Mouse (Mus musculus) limb, embryonic 13.5 days (tissue): ENCODE measurements around the gene Htra1. TPM values are rescaled to one million over a fixed set of nuclear protein-coding genes. Genes with fewer than 3 reads are reported as not detected.

ENCODE experiments used
- ATAC-seq: fragments of 200-750 bp; cut with Nextera tagmentation; 2 replicates; pipeline ENCODE4 v1.8.0; 2017; ENCODE audit warnings: low read depth, moderate number of reproducible peaks, moderate TSS enrichment; ENCODE audit not compliant: low FRiP score
- H3K27ac ChIP-seq: fragments of 300-500 bp; sonication (generic); 2 replicates; pipeline ENCODE4 v1.5.1; 2015; ENCODE audit warnings: inconsistent platforms, mild to moderate bottlenecking, moderate library complexity
- H3K27me3 ChIP-seq: fragments of 300-500 bp; sonication (generic); 2 replicates; pipeline ENCODE4 v1.6.1; 2015; ENCODE audit warnings: mild to moderate bottlenecking, inconsistent platforms
- H3K36me3 ChIP-seq: fragments of 300-500 bp; sonication (generic); 2 replicates; pipeline ENCODE4 v1.6.1; 2015; ENCODE audit warnings: inconsistent platforms, mild to moderate bottlenecking, moderate library complexity
- H3K4me1 ChIP-seq: fragments of 300-500 bp; sonication (generic); 2 replicates; pipeline ENCODE4 v1.6.1; 2015; ENCODE audit warnings: inconsistent platforms
- H3K4me2 ChIP-seq: fragments of 300-500 bp; sonication (generic); replicated peaks from 2 replicates; pipeline ENCODE4 v1.6.1; 2015; ENCODE audit warnings: inconsistent platforms, mild to moderate bottlenecking, moderate library complexity
- H3K4me3 ChIP-seq: fragments of 300-500 bp; sonication (generic); 2 replicates; pipeline ENCODE4 v1.5.1; 2015; ENCODE audit warnings: moderate library complexity, mild to moderate bottlenecking, inconsistent platforms
- H3K9ac ChIP-seq: fragments of 300-500 bp; sonication (generic); 2 replicates; pipeline ENCODE4 v1.6.1; 2015; ENCODE audit warnings: mild to moderate bottlenecking, inconsistent platforms
- H3K9me3 ChIP-seq: fragments of 300-500 bp; sonication (generic); 2 replicates; pipeline ENCODE4 v1.6.1; 2016; ENCODE audit warnings: inconsistent platforms
- WGBS: fragments of 180-500 bp; shearing (Covaris S2); methylation state at CpG from one replicate; pipeline ENCODE4 v1.1.7; 2015; 5-methylcytosine and 5-hydroxymethylcytosine counted together
- polyA plus RNA-seq: library from polyadenylated mRNA; unstranded; fragments of >200 nt; fragmentation: Nextera tagmentation; extraction: Ambion mirVana; gene quantifications from 2 replicates; pipeline ENCODE4 v1.2.1, GENCODE M21; 2015

Htra1 gene
- polyA plus RNA-seq, 1 experiment from 2014 or later, result 87.6 TPM

- Histone ChIP-seq H3K36me3 (no peaks in the 10 kb centered on the region), H3K4me2 (no peak overlapping the region), H3K9ac (no peak overlapping the region), H3K27ac (peak overlapping the region; percentile 69; the same call in 1 of the 2 replicates), H3K4me1 (peaks cover 45% of the 10 kb centered on the region), H3K27me3 (no peaks in the 10 kb centered on the region), H3K9me3 (no peaks in the 10 kb centered on the region), H3K4me3 (no peak overlapping the region)
- WGBS, result 30% methylated on average over 5 of the region's 5 CpGs
- peak; percentile 39; the same call in 1 of the 2 replicates for ATAC-seq
These were observed 52.2 kb downstream of the Htra1 start for GRCm38 (mm10) chr7:130988146-130988545.

- H3K27me3 ChIP-seq, result no peaks in the 10 kb centered on the region
- H3K9ac ChIP-seq, result no peak overlapping the region
- no peak overlapping the region for H3K4me3 ChIP-seq
- no peak overlapping the region for H3K27ac ChIP-seq
- no peaks in the 10 kb centered on the region for H3K9me3 ChIP-seq
- WGBS, result 68% methylated on average over 3 of the region's 3 CpGs
- no peak overlapping the region for H3K4me2 ChIP-seq
- no peaks in the 10 kb centered on the region for H3K36me3 ChIP-seq
- ATAC-seq, result no peak
- H3K4me1 ChIP-seq, result peaks cover 34% of the 10 kb centered on the region
These were observed 53.5 kb downstream of the Htra1 start for GRCm38 (mm10) chr7:130989371-130989770.

GRCm38 (mm10) chr7:130991174-130991789 lies 55.4 kb downstream of the Htra1 start:
- Histone ChIP-seq H3K36me3 (no peaks in the 10 kb centered on the region), H3K4me2 (no peak overlapping the region), H3K27me3 (no peaks in the 10 kb centered on the region), H3K27ac (no peak overlapping the region), H3K4me3 (no peak overlapping the region), H3K4me1 (peaks cover 25% of the 10 kb centered on the region), H3K9ac (no peak overlapping the region), H3K9me3 (no peaks in the 10 kb centered on the region)
- peak; percentile 60; the same call in 1 of the 2 replicates for ATAC-seq
- WGBS, result 66% methylated on average over 13 of the region's 13 CpGs

GRCm38 (mm10) chr7:130993907-130994306 lies 58.0 kb downstream of the Htra1 start:
- Histone ChIP-seq H3K27me3 (no peaks in the 10 kb centered on the region), H3K9ac (no peak overlapping the region), H3K36me3 (no peaks in the 10 kb centered on the region), H3K9me3 (0 out of 2 replicates have a peak, but pooled peaks cover 3% of the 10 kb centered on the region), H3K4me1 (peaks cover 10% of the 10 kb centered on the region), H3K4me2 (no peak overlapping the region), H3K27ac (no peak overlapping the region), H3K4me3 (no peak overlapping the region)
- 50% methylated on average over 8 of the region's 8 CpGs for WGBS
- no peak for ATAC-seq

- Histone ChIP-seq H3K4me2 (no peak overlapping the region), H3K27me3 (no peaks in the 10 kb centered on the region), H3K4me3 (no peak overlapping the region), H3K4me1 (no peaks in the 10 kb centered on the region), H3K27ac (no peak overlapping the region), H3K9ac (no peak overlapping the region), H3K9me3 (peaks cover 13% of the 10 kb centered on the region), H3K36me3 (no peaks in the 10 kb centered on the region)
- ATAC-seq, result no peak
- 81% methylated on average over 12 of the region's 12 CpGs for WGBS
These were observed 66.2 kb downstream of the Htra1 start for GRCm38 (mm10) chr7:131001976-131002726.

- Histone ChIP-seq H3K27me3 (no peaks in the 10 kb centered on the region), H3K27ac (no peak overlapping the region), H3K9ac (no peak overlapping the region), H3K36me3 (no peaks in the 10 kb centered on the region), H3K9me3 (peaks cover 17% of the 10 kb centered on the region), H3K4me3 (no peak overlapping the region), H3K4me2 (no peak overlapping the region), H3K4me1 (no peaks in the 10 kb centered on the region)
- 88% methylated on average over 5 of the region's 5 CpGs for WGBS
- ATAC-seq, result no peak
These were observed 68.2 kb downstream of the Htra1 start for GRCm38 (mm10) chr7:131004071-131004470.

- H3K27ac ChIP-seq, result no peak overlapping the region
- no peak for ATAC-seq
- H3K9ac ChIP-seq, result no peak overlapping the region
- no peaks in the 10 kb centered on the region for H3K36me3 ChIP-seq
- no peak overlapping the region for H3K4me2 ChIP-seq
- H3K4me1 ChIP-seq, result no peaks in the 10 kb centered on the region
- H3K9me3 ChIP-seq, result peaks cover 17% of the 10 kb centered on the region
- H3K27me3 ChIP-seq, result no peaks in the 10 kb centered on the region
- no peak overlapping the region for H3K4me3 ChIP-seq
- WGBS, result 93% methylated on average over 2 of the region's 2 CpGs
These were observed 71.3 kb downstream of the Htra1 start for GRCm38 (mm10) chr7:131007221-131007620.

- Histone ChIP-seq H3K36me3 (no peaks in the 10 kb centered on the region), H3K9ac (no peak overlapping the region), H3K27ac (no peak overlapping the region), H3K4me1 (no peaks in the 10 kb centered on the region), H3K4me2 (no peak overlapping the region), H3K27me3 (no peaks in the 10 kb centered on the region), H3K4me3 (no peak overlapping the region), H3K9me3 (peaks cover 17% of the 10 kb centered on the region)
- no peak for ATAC-seq
- WGBS, result 83% methylated on average over 5 of the region's 5 CpGs
These were observed 73.3 kb downstream of the Htra1 start for GRCm38 (mm10) chr7:131009178-131009577.

- no peak overlapping the region for H3K27ac ChIP-seq
These were observed 76.0 kb downstream of the Htra1 start for GRCm38 (mm10) chr7:131011901-131012300.

GRCm38 (mm10) chr7:131019181-131019580 lies 83.3 kb downstream of the Htra1 start:
- Histone ChIP-seq H3K27me3 (no peaks in the 10 kb centered on the region), H3K9me3 (0 out of 2 replicates have a peak, but pooled peaks cover 5% of the 10 kb centered on the region), H3K36me3 (no peaks in the 10 kb centered on the region), H3K9ac (no peak overlapping the region), H3K27ac (no peak overlapping the region), H3K4me1 (no peaks in the 10 kb centered on the region), H3K4me3 (no peak overlapping the region), H3K4me2 (no peak overlapping the region)
- no peak for ATAC-seq
- 87% methylated on average over 2 of the region's 2 CpGs for WGBS

More at GRCm38 (mm10) chr7:131011901-131012300, 76.0 kb downstream of the Htra1 start:
- Histone ChIP-seq H3K9ac (no peak overlapping the region), H3K36me3 (no peaks in the 10 kb centered on the region), H3K4me1 (no peaks in the 10 kb centered on the region), H3K9me3 (peaks cover 8% of the 10 kb centered on the region), H3K27me3 (no peaks in the 10 kb centered on the region), H3K4me3 (no peak overlapping the region), H3K4me2 (no peak overlapping the region)
- WGBS, result 83% methylated on average over 1 of the region's 1 CpGs
- ATAC-seq, result no peak

- Histone ChIP-seq H3K9ac (no peak overlapping the region), H3K36me3 (no peaks in the 10 kb centered on the region), H3K27me3 (no peaks in the 10 kb centered on the region), H3K4me1 (no peaks in the 10 kb centered on the region), H3K4me3 (no peak overlapping the region), H3K4me2 (no peak overlapping the region), H3K27ac (no peak overlapping the region), H3K9me3 (no peaks in the 10 kb centered on the region)
- ATAC-seq, result no peak
- WGBS, result 60% methylated on average over 1 of the region's 1 CpGs
These were observed 88.9 kb downstream of the Htra1 start for GRCm38 (mm10) chr7:131024807-131025206.

- Histone ChIP-seq H3K9ac (no peak overlapping the region), H3K36me3 (no peaks in the 10 kb centered on the region), H3K4me2 (no peak overlapping the region), H3K27me3 (no peaks in the 10 kb centered on the region), H3K4me3 (no peak overlapping the region), H3K9me3 (no peaks in the 10 kb centered on the region), H3K4me1 (no peaks in the 10 kb centered on the region), H3K27ac (no peak overlapping the region)
- WGBS, result 74% methylated on average over 1 of the region's 1 CpGs
- no peak for ATAC-seq
These were observed 91.6 kb downstream of the Htra1 start for GRCm38 (mm10) chr7:131027557-131027956.
